Mouse (Mus musculus): ENCODE measurements around the gene F12. TPM values are rescaled to one million over a fixed set of nuclear protein-coding genes. Genes with fewer than 3 reads are reported as not detected.
A peak's percentile ranks its signal among the peaks of the same experiment; 100 is the strongest.

Gene F12
- total RNA-seq, 2 experiments from 2014 or later, result 0.79 to 0.84 TPM

DNA sequence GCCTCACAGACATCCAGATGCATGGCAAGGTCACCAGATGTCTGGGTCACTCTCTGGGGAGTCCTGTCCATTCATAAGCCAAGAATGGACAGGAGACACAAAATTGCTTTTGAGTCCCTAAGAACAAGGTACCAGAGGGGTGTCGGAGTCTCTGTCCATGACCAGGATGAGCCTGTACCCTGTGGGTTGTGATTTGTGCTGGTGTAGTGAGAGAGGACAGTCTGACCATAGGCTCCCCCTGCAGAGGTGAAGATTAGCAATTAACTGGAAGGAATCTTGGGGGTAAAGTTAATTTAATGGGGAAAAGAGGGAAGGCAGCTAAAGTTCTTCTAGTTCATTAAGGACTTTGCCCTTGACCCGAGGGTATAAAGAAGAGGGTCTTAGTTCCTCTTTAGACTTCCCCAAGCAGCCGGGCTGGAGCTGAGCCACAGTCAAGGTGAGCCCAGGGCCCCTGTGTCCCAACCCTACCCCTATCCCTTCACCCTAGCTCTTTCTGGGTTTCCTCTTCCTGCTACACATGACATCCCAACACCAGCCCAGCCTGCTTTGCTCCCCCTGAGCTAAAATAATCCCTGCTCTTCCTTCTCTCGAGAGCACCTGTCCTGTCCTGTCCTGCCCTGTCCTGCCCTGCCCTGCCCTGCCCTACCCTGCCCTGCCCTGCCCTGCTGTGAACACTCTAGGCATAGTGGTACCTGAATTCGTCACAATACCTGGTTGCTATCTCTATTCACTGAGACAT lies 27.1 kb downstream of the F12 start:
- no peak for DNase-seq (ENCODE audit: low spot score in 2 of 2)
- intact Hi-C loops (cut with DNase I), result no loop called here

DNA sequence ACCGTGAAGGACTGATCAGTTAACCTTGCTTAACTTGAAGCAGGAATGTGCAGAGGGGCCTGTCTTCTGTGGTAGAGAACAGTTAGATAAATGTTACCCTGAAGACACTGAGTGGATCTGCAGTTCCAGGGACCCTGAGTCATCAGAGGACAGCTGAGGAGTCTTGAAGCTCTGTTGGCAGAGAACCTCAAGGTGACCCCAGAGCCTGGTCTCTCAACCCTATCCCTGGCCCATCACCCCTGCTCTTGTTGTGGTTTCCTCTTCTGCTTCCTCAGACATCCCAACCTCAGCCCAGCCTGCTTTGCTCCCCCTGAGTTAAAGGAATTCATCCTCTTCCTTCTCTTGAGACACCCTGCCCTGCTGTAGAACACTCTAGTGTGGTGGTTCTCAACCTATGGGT lies 28.5 kb downstream of the F12 start, which contains the start of gene Slc34a1:
Gene Slc34a1 (plus strand): TSS at position 100 of the 400 bp plus-strand sequence.
- DNase-seq (ENCODE audit: low spot score in 2 of 2), result no peak
- intact Hi-C loops (cut with DNase I), result no loop called here

DNA sequence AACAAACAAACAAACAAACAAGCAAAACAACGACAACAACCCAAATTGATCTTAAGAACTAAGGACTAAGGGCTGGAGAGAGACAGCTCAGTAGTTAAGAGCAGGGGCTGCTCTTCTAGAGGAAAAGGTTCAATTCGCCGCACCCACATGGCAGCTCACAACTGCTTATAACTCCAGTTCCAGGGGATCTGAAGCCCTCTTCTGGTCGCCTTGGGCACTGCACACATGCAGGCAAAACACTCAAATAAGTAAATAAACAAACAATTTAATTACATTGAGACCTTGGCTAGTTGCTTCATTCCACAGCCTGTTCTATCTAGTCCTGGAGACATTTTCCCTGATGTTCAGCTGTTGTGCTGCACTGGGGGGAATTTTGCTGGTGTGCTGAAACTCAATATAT lies 33.7 kb downstream of the F12 start:
- no peak for DNase-seq (ENCODE audit: low spot score in 2 of 2)
- intact Hi-C loops (cut with DNase I), result no loop called here

DNA sequence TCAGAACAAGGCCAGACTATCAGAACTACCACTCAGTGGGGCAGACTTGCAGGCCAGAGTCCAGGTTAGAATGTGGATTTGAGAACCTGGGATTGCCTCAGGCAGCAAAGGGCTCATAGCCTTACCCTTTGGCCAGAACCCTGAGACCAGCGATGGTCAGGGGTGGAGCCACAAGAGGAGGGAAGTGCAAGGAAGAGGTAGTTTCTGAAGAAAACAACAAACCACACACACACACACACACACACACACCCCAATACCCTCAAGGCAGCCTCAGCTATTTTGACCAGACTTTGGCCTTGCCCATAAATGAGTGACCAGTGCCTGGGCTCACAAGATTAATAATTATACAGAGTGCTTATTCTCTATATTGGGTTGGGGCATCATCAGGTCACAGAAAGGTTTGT lies 35.0 kb downstream of the F12 start:
- intact Hi-C loops (cut with DNase I), result no loop called here
- DNase-seq (ENCODE audit: low spot score in 2 of 2), result no peak

DNA sequence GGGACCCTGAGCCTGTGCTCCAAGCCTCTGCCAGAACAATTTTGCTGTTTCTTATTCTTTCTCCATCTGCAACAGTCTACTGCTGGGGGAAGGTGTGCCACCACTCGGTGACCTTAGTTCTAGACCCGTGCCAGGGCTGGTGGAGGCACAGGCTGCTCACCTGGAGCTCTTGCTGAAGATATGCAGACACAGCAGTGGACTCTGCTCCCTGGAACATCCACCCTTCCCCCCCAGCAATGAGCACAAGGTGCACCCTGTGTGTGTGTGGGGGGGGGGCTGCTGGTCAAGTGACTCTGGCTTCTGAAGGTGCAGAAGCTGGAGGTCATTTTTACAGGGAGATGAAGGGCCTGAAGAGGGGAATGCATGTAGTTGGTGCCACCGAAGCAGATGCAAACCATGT lies 35.9 kb downstream of the F12 start:
- DNase-seq (ENCODE audit: low spot score in 2 of 2), result no peak
- intact Hi-C loops (cut with DNase I), result no loop called here

DNA sequence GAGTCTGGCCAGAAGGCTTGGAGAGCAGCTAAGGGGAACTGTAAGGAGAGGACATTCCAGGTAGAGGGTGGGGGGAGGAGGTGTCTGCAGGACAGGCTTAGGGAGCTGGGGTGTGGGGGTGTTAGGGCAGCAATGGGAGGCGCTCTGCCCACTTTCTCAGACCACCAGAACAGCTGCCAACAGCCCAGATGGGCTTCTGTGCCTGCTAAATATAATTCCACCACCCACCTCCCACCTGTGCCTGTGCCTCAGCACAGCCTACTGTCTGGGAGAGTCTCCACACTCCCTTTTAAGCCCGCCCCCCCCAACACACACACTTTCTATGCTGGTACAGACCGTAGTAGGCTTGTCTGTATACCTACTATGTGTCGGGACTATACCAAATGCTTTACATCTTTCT lies 44.8 kb downstream of the F12 start:
- intact Hi-C loops (cut with DNase I), result no loop called here
- peak; percentile 84 to 87 for DNase-seq (ENCODE audit: low spot score in 2 of 2)

DNA sequence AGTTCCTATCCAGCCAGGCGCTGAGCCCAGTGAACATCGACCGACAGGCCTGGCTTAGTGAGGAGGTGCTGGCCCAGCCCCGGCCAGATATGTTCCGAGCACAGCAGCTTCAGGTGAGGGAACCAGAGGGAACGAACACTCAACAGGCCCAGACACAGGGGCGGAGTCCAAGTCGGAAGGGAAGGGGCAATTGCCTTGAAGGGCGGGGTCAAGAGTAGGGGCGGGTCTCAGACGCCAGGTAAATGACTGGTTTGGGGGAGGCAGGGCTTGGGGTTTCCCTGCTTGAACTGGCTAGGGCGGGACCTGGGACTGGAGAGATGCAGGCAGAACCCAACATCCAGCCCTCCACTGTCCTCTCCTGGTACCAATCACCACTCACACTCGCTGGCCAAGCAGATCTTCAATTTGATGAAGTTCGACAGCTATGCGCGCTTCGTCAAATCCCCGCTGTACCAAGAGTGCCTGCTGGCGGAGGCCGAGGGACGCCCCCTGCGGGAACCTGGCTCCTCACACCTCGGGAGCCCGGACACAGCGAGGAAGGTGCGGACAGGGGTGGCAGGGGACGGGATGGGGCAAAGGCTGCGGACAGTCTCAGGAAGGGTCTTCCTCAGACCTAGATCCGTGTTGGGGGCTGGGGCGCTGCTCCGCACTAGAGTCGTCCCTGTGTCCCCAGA lies 47.5 kb downstream of the F12 start:
- intact Hi-C loops (cut with DNase I), result no loop called here
- DNase-seq (ENCODE audit: low spot score in 2 of 2), result no peak

DNA sequence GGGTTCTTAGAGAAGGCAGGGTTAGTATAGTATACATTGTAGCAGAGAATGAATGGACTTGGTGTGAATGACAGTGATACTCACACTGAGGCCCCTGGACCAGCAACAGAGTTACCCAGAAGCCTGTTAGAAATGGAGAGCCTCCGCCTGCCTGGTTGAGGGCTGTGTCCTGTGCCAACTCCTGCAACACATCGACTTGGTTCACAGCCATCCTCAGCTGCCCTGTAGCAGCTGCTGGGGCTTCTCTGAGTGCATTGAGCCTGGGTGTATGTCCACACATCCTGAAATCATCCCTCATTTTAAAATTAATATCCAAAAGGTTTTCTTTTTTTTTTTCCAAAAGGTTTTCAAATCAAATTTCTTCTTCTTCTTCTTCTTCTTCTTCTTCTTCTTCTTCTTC lies 50.7 kb downstream of the F12 start:
- intact Hi-C loops (cut with DNase I), result no loop called here
- DNase-seq (ENCODE audit: low spot score in 2 of 2), result no peak

DNA sequence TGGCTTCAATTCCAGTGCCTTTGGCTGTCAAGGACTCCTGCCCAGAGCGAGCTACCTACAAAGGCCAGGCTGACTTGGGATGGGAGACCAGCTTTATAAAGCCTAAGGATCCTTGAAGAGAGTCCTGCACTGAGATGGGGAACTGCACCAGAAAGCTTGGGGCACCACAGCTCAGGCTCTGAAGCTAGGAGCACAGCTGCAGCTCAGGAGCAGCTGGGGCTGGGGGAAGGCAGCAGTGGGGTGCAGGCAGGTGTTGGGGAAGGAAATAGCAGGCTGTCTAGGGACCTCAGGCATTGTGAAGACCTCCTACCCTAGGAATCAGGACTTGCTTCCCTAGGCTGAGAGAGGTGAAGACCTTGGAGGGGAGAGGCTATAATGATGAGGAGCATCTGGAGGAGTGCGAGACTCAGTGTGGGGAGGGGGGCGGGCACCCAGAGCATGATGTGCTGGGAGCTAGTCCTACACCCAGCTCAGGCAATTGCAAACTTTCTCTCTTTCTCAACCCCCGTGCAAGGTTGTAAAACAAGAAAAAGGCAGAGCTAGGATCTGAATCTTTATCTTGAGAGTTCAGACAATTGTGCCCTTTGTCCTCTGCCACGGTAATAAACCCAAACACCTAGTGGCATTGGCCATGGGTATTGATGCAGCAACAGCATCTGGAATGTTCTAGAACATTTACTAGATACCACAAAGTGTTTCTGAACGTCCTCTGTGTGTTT lies 52.2 kb downstream of the F12 start:
- no peak for DNase-seq (ENCODE audit: low spot score in 2 of 2)
- intact Hi-C loops (cut with DNase I), result no loop called here

DNA sequence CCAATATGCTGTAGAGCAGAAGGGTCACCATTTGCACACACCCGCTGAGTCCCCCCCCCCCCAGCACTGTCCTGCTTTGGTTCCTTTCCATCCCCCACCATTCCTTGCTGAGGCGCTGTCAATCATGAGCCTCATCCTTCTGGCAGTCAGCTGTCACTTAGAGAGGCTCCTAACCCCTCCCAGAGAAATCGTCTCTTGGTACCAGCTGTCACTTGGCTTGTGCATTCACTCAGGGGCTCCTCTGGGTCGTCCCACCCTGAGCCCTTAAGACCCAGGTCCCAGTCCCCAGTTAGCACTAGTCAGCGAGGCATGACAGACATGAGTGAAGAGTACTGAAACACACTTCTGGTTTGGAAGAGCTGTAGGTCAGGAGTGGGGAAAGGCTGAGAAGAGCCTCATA lies 54.9 kb downstream of the F12 start:
- no peak for DNase-seq (ENCODE audit: low spot score in 2 of 2)

DNA sequence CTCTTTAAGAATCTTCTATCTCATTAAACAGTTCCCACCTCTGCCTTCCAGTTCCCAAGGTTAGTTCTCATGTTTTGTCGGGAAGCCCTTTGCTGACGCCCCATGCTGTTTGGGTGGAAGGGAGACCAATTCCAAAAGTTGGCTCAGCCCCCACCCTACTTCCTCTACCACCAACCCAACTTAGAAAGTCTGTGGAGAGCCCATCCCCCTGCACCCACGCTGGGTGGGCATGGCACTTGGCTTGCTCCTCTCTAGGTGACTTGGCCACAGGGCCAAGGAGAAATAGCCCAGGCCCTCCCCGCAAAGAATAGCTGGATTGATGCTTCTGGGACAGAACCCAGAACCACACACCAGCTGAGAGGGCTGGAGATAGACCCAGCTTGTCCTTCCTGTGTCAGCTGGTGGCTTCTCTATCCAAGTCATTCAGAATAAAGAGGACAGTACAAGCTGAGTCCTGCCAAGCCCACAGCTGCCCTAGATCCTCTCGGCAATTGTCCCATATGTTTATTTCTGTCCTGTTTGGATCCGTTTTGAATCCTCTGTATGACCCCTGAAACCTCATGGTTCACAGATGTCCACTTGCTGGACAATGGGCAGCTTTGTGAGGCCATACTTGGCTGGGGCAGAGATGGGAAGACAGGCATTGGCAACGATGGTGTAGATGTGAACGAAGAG lies 55.4 kb downstream of the F12 start:
- no peak for DNase-seq (ENCODE audit: low spot score in 2 of 2)
- intact Hi-C loops (cut with DNase I), result no loop called here

More for the DNA sequence above, 54.9 kb downstream of the F12 start:
- intact Hi-C loops (cut with DNase I), result no loop called here

DNA sequence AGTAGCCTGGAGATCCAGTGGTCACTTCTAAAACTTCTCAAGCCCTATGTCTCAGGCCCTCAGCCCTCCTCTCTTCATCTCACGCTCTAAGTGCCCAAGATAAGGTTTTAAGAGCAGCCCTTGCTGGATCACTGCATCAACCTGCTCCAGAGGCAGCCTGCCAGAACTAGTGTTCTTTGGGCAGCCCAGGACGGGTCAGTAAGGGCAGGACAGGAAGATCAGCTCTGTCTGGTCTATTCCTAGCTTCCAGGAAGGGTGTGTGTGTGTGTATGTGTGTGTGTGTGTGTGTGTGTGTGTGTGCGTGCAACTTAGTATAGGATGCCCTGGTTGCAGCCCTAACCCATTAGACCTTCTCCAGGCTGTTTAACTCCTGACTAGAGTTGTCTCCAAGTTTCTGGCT lies 56.4 kb downstream of the F12 start:
- no peak for DNase-seq (ENCODE audit: low spot score in 2 of 2)
- intact Hi-C loops (cut with DNase I), result no loop called here

DNA sequence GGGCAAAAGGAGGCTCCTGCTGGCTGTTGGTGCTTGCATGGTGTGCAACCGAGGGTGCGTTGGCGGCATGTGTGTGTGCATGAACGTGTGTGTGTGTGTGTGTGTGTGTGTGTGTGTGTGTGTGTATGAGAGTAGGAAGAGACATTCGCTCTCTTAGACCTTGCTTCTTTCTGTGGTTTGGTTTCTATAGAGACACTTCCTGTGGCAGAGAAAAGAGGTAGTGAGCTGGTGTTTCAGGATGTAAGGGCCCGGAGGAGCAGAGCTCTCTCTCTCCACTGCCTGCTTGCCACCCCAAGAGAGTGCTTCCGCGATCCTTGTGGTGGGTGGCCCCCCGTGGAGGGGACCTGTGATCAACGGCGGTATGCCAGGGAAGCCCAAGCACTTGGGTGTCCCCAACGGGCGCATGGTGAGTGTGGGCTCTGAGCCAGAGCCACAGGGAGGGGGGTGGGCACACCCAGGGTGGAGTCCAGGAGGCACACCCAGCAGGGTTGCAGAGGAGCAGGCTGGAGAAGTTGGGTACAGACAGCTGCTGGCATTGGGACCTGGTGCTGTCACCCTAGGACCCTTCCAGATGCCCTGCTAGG lies 57.0 kb downstream of the F12 start, which contains the start of gene Rgs14:
Gene Rgs14 (plus strand): TSS at position 202 of the 584 bp plus-strand sequence.
- peak; percentile 48 to 49 for DNase-seq (ENCODE audit: low spot score in 2 of 2)
- intact Hi-C loops (cut with DNase I), result no loop called here

DNA sequence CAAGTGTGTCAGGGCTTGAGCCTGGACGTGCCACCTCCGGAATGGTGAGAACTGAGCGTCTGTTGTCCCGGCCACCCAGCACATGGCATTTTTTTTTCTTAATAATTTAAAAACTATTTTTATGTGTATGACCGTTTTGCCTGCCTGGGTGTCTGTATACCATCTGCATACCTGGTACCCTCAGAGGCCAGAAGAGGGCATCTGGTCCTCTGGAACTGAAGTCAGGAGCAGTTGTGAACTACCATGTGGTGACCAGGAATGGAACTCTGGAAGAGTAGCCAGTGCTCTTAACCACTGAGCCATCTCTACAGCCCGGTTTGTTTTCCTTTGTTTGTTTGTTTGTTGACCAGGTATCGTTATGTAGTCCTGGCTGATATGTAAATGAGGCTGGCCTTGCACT lies 58.2 kb downstream of the F12 start:
- intact Hi-C loops (cut with DNase I), result no loop called here
- no peak for DNase-seq (ENCODE audit: low spot score in 2 of 2)

Small RNAs within 50 kb of the gene (microRNA-seq; reads per million reads assigned to microRNA genes)
- gene Mir6943, result 4.8 reads per million, percentile 16 among the genes with 10 or more reads in this experiment

Other genes starting within 250 kb of the F12 start
- gene Nsd1, start 217.0 kb downstream of the F12 start, total RNA-seq (2021), result 100 to 1,000 TPM; 105 to 134 TPM
- 100 to 1,000 TPM; 159 to 185 TPM for gene Prelid1, start 106.3 kb downstream of the F12 start, total RNA-seq (2021)
- 10 to 100 TPM; 80.9 to 86.8 TPM for gene Rab24, start 104.8 kb downstream of the F12 start, total RNA-seq (2021)
- gene Mxd3, start 97.0 kb downstream of the F12 start, total RNA-seq (2021), result 1 to 10 TPM; 1.4 to 2.5 TPM
- gene Lman2, start 64.0 kb downstream of the F12 start, total RNA-seq (2021), result 10 to 100 TPM; 54.9 to 61.3 TPM
- gene Rgs14, start 57.1 kb downstream of the F12 start, total RNA-seq (2021), result 10 to 100 TPM; 52.3 to 53.7 TPM
- gene Slc34a1, start 28.6 kb downstream of the F12 start, total RNA-seq (2021), result under 1 TPM; 0.48 to 0.54 TPM
- gene Pfn3, start 11.6 kb downstream of the F12 start, total RNA-seq (2021), result not detected
- 10 to 100 TPM; 63.4 to 65.2 TPM for gene Grk6, start 18.3 kb upstream of the F12 start, total RNA-seq (2021)
- 10 to 100 TPM; 81.8 to 82.1 TPM for gene Prr7, start 37.5 kb upstream of the F12 start, total RNA-seq (2021)
- 100 to 1,000 TPM; 247 to 314 TPM for gene Dbn1, start 61.3 kb upstream of the F12 start, total RNA-seq (2021)
- gene Pdlim7, start 86.9 kb upstream of the F12 start, total RNA-seq (2021), result 100 to 1,000 TPM in 1 of 2 experiments, 10 to 100 TPM in 1; 82.1 to 101 TPM
- gene Dok3, start 102.5 kb upstream of the F12 start, total RNA-seq (2021), result 10 to 100 TPM in 1 of 2 experiments, 1 to 10 TPM in 1; 5.5 to 14.0 TPM
- gene Ddx41, start 109.9 kb upstream of the F12 start, total RNA-seq (2021), result 10 to 100 TPM; 53.1 to 63.9 TPM
- gene Fam193b, start 144.3 kb upstream of the F12 start, total RNA-seq (2021), result 10 to 100 TPM; 61.1 to 99.5 TPM
- 100 to 1,000 TPM; 133 to 138 TPM for gene Tmed9, start 146.9 kb upstream of the F12 start, total RNA-seq (2021)
- gene B4galt7, start 173.1 kb upstream of the F12 start, total RNA-seq (2021), result 10 to 100 TPM; 26.2 to 26.4 TPM
- gene Caml, start 196.2 kb upstream of the F12 start, total RNA-seq (2021), result 10 to 100 TPM; 49.9 to 50.8 TPM
- gene Ddx46, start 208.2 kb upstream of the F12 start, total RNA-seq (2021), result 10 to 100 TPM; 40.5 to 52.9 TPM

All from left cerebral cortex, postnatal 36 days (tissue).